Mouse (Mus musculus) midbrain, embryonic 11.5 days (tissue): ENCODE measurements around the gene Crybg1. TPM values are rescaled to one million over a fixed set of nuclear protein-coding genes. Genes with fewer than 3 reads are reported as not detected.

Source experiments
- ATAC-seq: fragments of 200-750 bp; cut with Nextera tagmentation; 2 replicates; pipeline ENCODE4 v1.8.0; 2017; ENCODE audit warnings: moderate TSS enrichment, moderate library complexity; ENCODE audit not compliant: low FRiP score
- DNase-seq: peaks from one replicate; pipeline ENCODE4 v3.0.0; 2015; ENCODE audit warnings: low spot score; ENCODE audit errors: missing footprints
- H3K27ac ChIP-seq: fragments of 300-500 bp; sonication (generic); 2 replicates; pipeline ENCODE4 v1.5.1; 2014; ENCODE audit warnings: low read depth, low read length
- H3K27me3 ChIP-seq: fragments of 300-500 bp; sonication (generic); 2 replicates; pipeline ENCODE4 v1.6.1; 2014; ENCODE audit warnings: mild to moderate bottlenecking, low read length, moderate library complexity, mixed read lengths; ENCODE audit not compliant: control insufficient read depth, insufficient read depth
- H3K36me3 ChIP-seq: fragments of 300-500 bp; sonication (generic); 2 replicates; pipeline ENCODE4 v1.6.1; 2014; ENCODE audit warnings: mild to moderate bottlenecking, low read length, moderate library complexity, mixed read lengths; ENCODE audit not compliant: control insufficient read depth, insufficient read depth
- H3K4me1 ChIP-seq: fragments of 300-500 bp; sonication (generic); 2 replicates; pipeline ENCODE4 v1.6.1; 2014; ENCODE audit warnings: low read length; ENCODE audit not compliant: control insufficient read depth, insufficient read depth
- H3K4me2 ChIP-seq: fragments of 300-500 bp; sonication (generic); 2 replicates; pipeline ENCODE4 v1.6.1; 2014; ENCODE audit warnings: mild to moderate bottlenecking, moderate library complexity
- H3K4me3 ChIP-seq: fragments of 300-500 bp; sonication (generic); 2 replicates; pipeline ENCODE4 v1.5.1; 2014; ENCODE audit warnings: low read depth, low read length
- H3K9ac ChIP-seq: fragments of 300-500 bp; sonication (generic); 2 replicates; pipeline ENCODE4 v1.6.1; 2014; ENCODE audit warnings: low read length
- H3K9me3 ChIP-seq: fragments of 300-500 bp; sonication (generic); 2 replicates; pipeline ENCODE4 v1.6.1; 2016; ENCODE audit warnings: low read length; ENCODE audit not compliant: control insufficient read depth
- WGBS: fragments of 180-500 bp; shearing (Covaris S2); extraction: QIAGEN DNeasy Blood & Tissue Kit; methylation state at CpG from one replicate; pipeline ENCODE4 v1.1.7; 2014; 5-methylcytosine and 5-hydroxymethylcytosine counted together
- polyA plus RNA-seq: library from polyadenylated mRNA; unstranded; fragments of >200 nt; fragmentation: Nextera tagmentation; extraction: Ambion mirVana; gene quantifications from 2 replicates; pipeline ENCODE4 v1.2.1, GENCODE M21; 2014

Crybg1 gene
- polyA plus RNA-seq, 1 experiment from 2014 or later: 0.27 TPM

DNA sequence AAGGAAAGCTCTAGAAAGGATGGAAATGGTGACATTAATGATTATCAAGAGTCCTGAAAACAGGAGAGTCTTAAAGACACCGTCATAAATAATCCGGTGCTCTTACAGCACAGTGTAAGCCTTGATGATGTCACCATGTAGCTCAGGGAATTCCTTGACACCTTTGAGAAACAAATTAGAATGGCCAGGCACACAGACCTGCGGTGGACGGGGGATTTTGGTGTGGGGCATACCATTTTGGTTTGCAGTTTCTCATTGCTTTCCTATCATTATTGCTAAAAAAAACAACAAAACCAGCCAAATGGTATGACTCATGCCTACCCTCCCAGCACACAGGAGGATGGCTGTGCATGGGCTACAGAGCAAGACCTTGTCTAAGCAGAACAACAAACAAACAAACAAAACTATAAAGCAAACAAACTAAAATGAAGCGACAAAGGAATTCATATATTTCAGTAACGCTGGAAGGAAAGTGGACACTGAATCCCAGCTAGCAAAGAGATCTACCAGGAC lies 82.7 kb downstream of the Crybg1 start:
- 89% methylated on average over 6 of the region's 6 CpGs for WGBS
- H3K27ac ChIP-seq: no peak overlapping the region
- ATAC-seq: no peak
- no peaks in the 10 kb centered on the region for H3K4me1 ChIP-seq
- no peaks in the 10 kb centered on the region for H3K9me3 ChIP-seq
- H3K9ac ChIP-seq: no peak overlapping the region
- no peak overlapping the region for H3K4me3 ChIP-seq
- H3K4me2 ChIP-seq: no peak overlapping the region
- no peaks in the 10 kb centered on the region for H3K36me3 ChIP-seq
- DNase-seq: no peak
- no peaks in the 10 kb centered on the region for H3K27me3 ChIP-seq

DNA sequence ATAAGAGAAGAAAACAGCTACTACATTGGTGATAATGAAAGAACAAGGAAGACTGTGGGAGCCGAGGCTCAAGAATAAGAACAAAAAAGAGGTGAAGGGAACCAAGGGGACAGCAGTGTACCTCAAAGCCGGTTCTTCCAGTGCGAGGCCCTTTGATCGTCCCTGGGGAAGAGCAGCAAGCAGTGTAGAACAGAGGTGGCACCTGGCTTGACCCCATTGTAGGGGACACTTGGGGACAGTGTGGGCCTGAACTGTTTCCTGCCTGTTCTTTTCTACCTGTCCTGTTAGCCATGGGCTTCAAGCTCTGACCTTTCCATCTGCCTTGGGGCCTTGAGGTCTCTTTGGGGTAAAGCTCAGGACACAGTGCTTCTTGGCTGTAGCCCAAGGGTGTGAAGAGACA lies 85.7 kb downstream of the Crybg1 start:
- 93% methylated on average over 4 of the region's 4 CpGs for WGBS
- peak; percentile 62 for DNase-seq
- H3K27me3 ChIP-seq: no peaks in the 10 kb centered on the region
- H3K9ac ChIP-seq: no peak overlapping the region
- no peak overlapping the region for H3K4me3 ChIP-seq
- H3K36me3 ChIP-seq: no peaks in the 10 kb centered on the region
- H3K4me2 ChIP-seq: no peak overlapping the region
- ATAC-seq: no peak
- no peaks in the 10 kb centered on the region for H3K9me3 ChIP-seq
- no peaks in the 10 kb centered on the region for H3K4me1 ChIP-seq
- no peak overlapping the region for H3K27ac ChIP-seq

DNA sequence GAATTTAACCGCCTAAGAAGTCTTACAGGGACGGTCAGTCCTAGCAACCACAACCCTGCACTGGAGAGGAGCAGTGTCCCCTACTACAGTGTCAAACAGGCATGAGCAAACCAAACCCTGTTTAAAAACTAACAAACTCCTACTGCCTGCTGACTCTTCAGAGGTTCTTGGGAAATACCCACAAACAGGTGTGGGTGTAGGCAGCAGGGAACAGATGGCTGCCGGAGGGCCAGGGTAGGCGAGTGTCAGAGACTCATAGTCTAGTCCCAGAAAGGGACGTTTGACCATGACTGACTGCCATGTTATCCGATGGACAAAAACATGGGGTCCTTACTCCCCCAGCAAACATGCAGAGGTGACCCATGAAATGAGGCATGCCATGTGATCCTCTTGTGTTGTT lies 97.7 kb downstream of the Crybg1 start:
- ATAC-seq (no peak), DNase-seq (no peak)
- Histone ChIP-seq H3K4me2 (no peak overlapping the region), H3K9ac (no peak overlapping the region), H3K27me3 (no peaks in the 10 kb centered on the region), H3K4me1 (0 out of 2 replicates have a peak, but pooled peaks cover 2% of the 10 kb centered on the region), H3K9me3 (no peaks in the 10 kb centered on the region), H3K4me3 (no peak overlapping the region), H3K27ac (no peak overlapping the region), H3K36me3 (no peaks in the 10 kb centered on the region)
- WGBS: 86% methylated on average over 6 of the region's 6 CpGs

DNA sequence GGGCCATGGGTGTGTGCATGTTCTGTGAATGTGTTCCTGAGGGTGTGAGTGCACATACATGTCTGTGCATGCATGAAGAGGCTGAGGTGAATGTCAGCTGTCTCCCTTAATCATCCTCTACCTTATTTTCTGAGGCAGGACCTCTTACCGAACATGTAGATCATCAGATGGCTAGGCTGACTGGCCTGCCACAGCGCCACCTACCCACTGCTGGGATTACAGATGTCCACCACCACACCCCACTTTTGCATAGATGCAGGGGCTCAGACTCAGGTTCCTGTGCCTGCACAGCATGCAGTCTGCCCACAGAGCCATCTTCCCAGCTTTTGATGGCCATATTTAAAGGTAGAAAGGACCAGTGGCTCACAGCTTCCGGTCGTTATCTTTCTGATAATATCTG lies 103.9 kb downstream of the Crybg1 start:
- WGBS: 77% methylated on average over 4 of the region's 4 CpGs
- ATAC-seq (no peak), DNase-seq (no peak)
- Histone ChIP-seq H3K4me1 (no peaks in the 10 kb centered on the region), H3K36me3 (no peaks in the 10 kb centered on the region), H3K9ac (no peak overlapping the region), H3K4me3 (no peak overlapping the region), H3K27ac (no peak overlapping the region), H3K27me3 (no peaks in the 10 kb centered on the region), H3K9me3 (no peaks in the 10 kb centered on the region), H3K4me2 (no peak overlapping the region)

DNA sequence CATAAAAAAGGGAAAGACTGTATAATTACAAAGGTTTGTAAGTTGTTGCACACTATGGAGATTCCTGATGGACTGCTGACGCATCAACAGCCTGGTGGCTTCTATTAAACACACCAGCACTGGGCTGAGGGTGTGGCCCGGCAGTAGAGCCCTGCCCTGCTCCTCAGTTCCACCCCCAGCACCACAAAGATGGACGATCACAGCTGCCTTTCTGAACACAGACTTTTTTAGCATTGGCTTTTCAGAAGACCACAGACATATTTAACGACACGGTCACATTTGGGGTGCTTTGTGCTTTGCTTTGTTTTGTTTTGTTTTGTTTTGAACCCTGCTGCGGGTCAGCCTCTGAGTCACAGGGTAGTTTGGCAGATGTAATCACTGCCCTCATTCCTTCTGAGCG lies 105.0 kb downstream of the Crybg1 start:
- no peaks in the 10 kb centered on the region for H3K4me1 ChIP-seq
- H3K4me3 ChIP-seq: no peak overlapping the region
- no peak overlapping the region for H3K27ac ChIP-seq
- ATAC-seq: no peak
- DNase-seq: no peak
- H3K27me3 ChIP-seq: no peaks in the 10 kb centered on the region
- no peaks in the 10 kb centered on the region for H3K36me3 ChIP-seq
- H3K9ac ChIP-seq: no peak overlapping the region
- no peaks in the 10 kb centered on the region for H3K9me3 ChIP-seq
- no peak overlapping the region for H3K4me2 ChIP-seq
- 83% methylated on average over 7 of the region's 7 CpGs for WGBS

DNA sequence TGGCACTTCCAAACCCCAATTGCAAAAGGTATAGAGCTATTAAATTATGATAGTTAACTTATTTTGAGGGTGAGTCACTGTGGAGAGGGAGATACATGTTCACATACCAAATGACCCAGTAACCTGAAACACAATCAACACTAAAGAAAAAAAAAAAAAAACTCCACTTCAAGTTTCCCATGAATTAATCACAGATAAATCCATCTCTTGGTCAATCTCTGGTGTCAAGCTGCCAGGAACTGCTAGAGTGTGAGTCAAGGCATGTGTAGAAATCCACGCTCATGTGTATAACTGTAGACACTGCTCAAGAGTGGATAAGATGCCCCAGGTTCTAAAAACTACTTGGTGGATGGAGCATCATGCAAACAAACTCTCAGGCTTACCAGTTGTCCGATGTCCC lies 109.5 kb downstream of the Crybg1 start:
- no peaks in the 10 kb centered on the region for H3K27me3 ChIP-seq
- WGBS: 91% methylated on average over 2 of the region's 2 CpGs
- ATAC-seq: no peak
- DNase-seq: no peak
- H3K9ac ChIP-seq: no peak overlapping the region
- no peak overlapping the region for H3K4me3 ChIP-seq
- no peaks in the 10 kb centered on the region for H3K9me3 ChIP-seq
- H3K36me3 ChIP-seq: no peaks in the 10 kb centered on the region
- H3K4me1 ChIP-seq: no peaks in the 10 kb centered on the region
- H3K4me2 ChIP-seq: no peak overlapping the region
- H3K27ac ChIP-seq: no peak overlapping the region

DNA sequence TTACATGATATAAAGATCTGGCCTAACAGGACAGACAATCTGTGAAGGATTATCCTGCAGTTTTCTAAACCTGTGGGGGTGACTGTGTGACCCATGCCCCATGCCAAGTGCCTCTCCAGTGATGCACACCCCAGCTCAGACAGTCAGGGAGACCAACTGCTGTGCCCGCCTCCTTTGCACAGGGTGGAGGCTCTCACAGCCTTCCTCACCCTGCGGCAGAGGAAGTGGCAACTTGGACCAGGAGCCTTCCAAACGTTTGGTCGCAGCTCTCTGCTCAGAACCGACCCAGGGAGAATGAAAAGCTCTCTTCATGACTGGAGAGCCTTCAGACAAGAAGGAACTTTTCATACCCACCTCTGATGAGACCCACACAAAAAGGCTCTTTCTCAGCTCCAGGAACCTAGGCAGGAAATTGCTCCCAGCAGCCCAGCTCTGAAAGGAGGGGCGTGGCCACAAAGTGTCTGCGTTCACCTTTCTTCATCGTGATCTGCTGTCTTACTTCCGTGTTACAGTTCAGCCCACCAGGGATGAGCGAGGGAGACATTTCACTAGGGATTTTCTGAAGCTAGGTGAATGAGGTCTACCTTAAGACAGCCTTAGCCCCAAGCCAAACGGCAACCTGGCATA lies 110.6 kb downstream of the Crybg1 start:
- Histone ChIP-seq H3K4me1 (no peaks in the 10 kb centered on the region), H3K27ac (no peak overlapping the region), H3K4me2 (no peak overlapping the region), H3K4me3 (no peak overlapping the region), H3K36me3 (no peaks in the 10 kb centered on the region), H3K27me3 (no peaks in the 10 kb centered on the region), H3K9ac (no peak overlapping the region), H3K9me3 (no peaks in the 10 kb centered on the region)
- 61% methylated on average over 11 of the region's 11 CpGs for WGBS
- DNase-seq: no peak
- ATAC-seq: no peak

DNA sequence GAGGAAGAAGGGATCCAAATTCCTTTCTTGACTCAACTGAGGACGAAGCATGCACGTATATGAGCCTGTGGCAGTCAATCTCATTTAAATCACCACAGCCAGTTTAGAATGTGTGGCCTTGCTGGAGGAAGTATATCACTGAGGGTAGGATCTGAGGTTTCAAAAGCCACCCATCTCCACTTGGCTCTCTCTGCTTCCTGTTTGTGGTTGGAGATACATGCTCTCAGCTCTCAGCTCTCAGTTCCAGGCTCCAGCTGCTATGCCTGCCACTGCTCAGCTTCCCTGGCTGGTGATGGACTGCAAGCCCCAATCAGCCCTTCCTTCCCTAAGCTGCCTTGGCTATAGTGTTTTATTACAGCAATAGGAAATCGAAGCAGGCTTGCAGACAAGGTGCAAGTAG lies 119.1 kb downstream of the Crybg1 start:
- no peak overlapping the region for H3K9ac ChIP-seq
- H3K4me3 ChIP-seq: no peak overlapping the region
- no peak overlapping the region for H3K27ac ChIP-seq
- no peaks in the 10 kb centered on the region for H3K27me3 ChIP-seq
- no peaks in the 10 kb centered on the region for H3K9me3 ChIP-seq
- 92% methylated on average over 3 of the region's 3 CpGs for WGBS
- H3K36me3 ChIP-seq: no peaks in the 10 kb centered on the region
- no peak overlapping the region for H3K4me2 ChIP-seq
- no peak for ATAC-seq
- H3K4me1 ChIP-seq: no peaks in the 10 kb centered on the region
- DNase-seq: no peak

DNA sequence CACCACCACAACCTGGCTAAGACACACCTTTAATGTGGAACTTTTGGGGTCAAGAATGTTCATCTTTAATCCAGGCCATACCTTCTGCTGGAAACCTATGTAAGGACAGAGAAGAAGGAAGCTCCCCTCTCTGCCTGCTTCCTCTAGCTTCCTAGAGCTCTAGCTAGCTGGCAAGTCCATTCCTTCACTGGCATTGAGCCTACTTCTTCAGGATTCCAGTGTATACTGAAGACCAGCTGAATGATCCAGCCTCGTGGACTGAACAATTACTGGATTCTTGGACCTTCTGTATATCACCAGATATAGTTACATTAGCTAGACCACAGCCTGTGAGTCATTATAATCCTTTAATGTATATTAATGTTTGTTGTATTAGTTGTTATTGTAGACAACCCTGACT lies 121.4 kb downstream of the Crybg1 start:
- no peaks in the 10 kb centered on the region for H3K4me1 ChIP-seq
- H3K4me2 ChIP-seq: no peak overlapping the region
- 58% methylated on average over 1 of the region's 1 CpGs for WGBS
- H3K9me3 ChIP-seq: no peaks in the 10 kb centered on the region
- ATAC-seq (no peak), DNase-seq (no peak)
- H3K27ac ChIP-seq: no peak overlapping the region
- H3K27me3 ChIP-seq: no peaks in the 10 kb centered on the region
- H3K4me3 ChIP-seq: no peak overlapping the region
- no peaks in the 10 kb centered on the region for H3K36me3 ChIP-seq
- no peak overlapping the region for H3K9ac ChIP-seq
